Mouse (Mus musculus) spleen, postnatal 36 days (tissue): Measurements from ENCODE around the gene Nmur1.

Experiments
- DNase-seq, 2 experiments: peaks; one replicate each; pipeline ENCODE4 v3.0.0; 2022; ENCODE audit warnings: low spot score in 2 of 2, mixed read lengths in 1 of 2

Gene Nmur1

GRCm38 (mm10) chr1:86409476-86409875 lies 16.6 kb downstream of the Nmur1 start:
- no peak for DNase-seq

GRCm38 (mm10) chr1:86408515-86408914 lies 17.5 kb downstream of the Nmur1 start:
- DNase-seq = no peak

DNA sequence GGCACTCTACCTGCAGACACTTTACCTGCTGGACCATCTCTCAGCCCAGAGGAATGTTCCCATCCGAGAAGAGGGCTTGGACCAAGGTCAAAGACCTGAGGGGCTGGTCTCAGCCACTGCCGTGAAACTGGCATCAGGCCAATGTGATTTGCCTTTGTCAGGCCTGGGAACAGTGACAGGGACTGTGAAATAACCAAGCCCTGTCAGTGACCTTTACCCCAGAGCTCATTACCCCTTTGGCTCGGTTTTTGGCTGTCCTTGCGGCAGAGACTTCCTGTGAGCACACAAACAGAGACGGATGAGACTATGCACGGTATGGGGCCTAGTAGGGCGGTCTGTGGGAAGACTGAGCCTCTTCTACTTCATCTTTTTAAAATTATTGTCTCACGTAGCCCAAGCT lies 19.1 kb downstream of the Nmur1 start:
- DNase-seq = peak; percentile 46 to 56

DNA sequence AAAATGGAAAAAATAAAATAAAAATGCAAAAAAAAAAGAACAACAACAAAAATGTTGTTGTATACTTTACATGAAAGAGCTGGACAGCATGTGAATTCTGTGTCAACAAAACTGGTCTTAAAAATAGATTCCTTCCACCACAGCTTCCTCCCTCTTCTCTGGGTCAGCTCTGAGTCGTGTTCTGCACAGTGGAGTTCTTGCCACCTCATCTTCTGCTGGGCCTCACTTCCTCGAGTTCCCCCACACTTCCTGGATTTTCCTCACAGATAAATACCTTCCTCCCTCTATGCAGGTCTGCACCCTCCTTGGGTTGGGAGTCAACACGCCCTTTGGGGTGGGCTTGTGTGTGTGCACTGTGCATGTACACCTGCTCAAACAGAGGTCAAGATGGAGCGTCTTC lies 19.7 kb downstream of the Nmur1 start:
- no peak for DNase-seq

GRCm38 (mm10) chr1:86404834-86405233 lies 21.2 kb downstream of the Nmur1 start:
- no peak for DNase-seq

- DNase-seq = no peak
Observed at GRCm38 (mm10) chr1:86400096-86400754, 25.8 kb downstream of the Nmur1 start.

- DNase-seq = no peak
Observed at GRCm38 (mm10) chr1:86399322-86399721, 26.7 kb downstream of the Nmur1 start.

GRCm38 (mm10) chr1:86398222-86398621 lies 27.8 kb downstream of the Nmur1 start:
- DNase-seq = peak; percentile 21 to 48

DNA sequence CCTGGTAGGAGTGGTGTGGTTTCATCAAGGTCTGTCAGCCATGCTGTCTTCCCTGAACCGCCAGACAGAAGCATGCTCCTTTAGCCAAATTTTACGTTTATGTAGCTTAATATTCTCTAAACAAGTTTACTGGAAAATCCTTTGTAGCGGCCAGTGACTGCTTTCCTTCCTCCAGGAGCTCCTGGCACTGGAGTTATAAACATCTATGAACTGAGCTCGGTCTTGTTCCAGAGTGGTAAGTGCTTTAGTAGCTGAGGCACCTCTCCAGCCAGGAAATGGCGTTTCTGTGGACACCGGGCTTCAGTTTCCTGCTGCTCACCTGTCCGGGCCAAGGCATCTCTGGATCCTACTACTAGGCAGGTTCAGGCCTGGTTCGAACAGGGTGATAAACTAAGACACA lies 28.4 kb downstream of the Nmur1 start:
- DNase-seq = no peak

DNA sequence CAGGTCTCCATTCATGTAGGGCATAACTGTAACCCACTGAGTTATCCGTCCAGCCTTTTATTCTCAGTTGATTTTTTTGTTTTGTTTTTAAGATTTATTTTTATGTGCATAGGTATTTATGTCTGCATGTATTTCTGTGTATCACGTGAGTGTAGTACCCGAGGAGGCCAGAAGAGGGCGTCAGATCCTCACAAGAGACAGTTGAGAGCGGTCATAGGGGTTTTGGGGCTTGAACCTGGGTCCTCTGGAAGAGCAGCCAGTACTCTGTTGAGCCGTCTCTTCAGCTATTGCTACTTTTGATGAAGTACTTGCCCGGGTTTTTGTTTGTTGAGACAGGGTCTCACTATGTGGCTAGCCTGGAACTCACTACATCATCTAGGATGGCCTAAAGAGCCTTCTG lies 30.1 kb downstream of the Nmur1 start:
- DNase-seq = no peak

DNA sequence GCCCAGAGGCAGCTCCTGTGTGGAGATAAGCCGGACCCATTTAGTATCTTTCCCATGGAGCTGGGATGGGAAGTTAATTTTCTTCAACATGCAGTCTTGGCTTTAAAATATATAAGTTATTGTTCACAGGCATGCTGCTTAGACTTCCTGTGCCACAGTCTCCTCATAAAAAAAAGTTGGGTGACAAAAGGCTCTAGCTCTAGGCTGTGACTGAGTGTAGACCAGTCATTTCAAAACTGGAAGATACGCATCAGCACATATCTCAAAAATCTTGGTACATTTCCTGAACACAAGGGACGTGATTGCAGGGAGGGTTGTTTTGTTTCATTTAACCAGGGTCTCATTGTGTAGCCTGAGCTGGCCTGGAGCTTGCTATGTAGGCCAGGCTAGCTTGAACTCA lies 31.8 kb downstream of the Nmur1 start:
- DNase-seq = no peak

- no peak for DNase-seq
Observed at GRCm38 (mm10) chr1:86393219-86393618, 32.8 kb downstream of the Nmur1 start.

DNA sequence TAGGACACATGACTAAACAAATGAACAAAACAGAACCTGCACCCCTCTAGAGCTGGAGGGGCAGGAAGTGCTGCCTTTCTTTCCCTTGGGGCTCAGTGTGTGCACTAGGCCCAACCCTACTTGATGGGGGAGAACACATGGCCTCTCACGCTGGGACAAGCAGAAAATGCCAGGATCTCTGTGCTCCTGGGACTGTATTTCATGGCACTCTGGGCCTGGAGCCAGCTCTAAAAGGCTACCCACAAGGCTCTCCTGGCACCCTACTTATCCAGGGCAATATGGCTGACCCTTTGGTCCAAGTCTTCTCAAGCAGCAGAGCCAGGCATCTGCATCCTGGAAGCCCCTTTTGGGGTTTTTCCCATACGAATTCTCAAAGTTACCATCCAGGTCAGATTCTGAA lies 34.6 kb downstream of the Nmur1 start:
- peak; percentile 21 to 29 for DNase-seq

- peak; percentile 49 to 56 for DNase-seq
Observed at GRCm38 (mm10) chr1:86389230-86389629, 36.8 kb downstream of the Nmur1 start.

DNA sequence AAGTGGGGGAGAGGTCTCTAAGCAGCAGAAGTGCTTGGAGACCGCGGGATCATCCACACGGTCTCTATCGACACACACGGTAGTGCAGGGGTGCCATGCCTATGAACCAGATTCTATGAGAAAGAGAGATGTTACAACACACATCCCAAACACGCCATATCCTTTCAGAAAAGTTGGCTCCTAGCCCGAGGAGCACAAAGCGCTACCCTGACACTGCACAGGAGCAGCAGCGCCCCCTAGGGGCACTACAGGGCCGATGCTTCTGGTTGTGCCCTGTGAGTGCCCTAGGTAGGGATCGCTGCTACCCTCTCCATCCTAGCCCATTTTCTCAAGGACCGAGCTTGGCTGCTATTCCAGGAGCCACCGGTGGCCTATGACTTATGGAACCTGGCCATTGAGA lies 45.0 kb downstream of the Nmur1 start:
- peak; percentile 18 to 46 for DNase-seq

DNA sequence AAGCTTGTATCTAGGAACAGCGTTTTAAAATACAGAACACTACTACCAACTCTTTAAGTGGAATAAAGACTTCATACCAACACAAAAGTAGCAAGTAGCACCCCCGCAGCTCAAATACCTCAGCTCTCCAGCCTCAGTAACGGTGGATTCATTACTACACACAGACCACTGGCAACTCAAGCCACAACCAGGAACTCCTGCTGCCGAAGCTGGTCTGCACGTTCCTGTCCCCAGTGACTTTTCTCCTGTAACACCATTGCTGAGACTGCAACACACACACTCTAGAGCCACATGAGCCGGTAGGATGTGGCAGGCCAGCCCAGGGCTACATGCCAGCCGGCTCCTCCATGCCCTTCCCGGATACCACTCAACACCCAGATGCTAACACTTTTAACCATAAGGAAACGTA lies 46.9 kb downstream of the Nmur1 start:
- DNase-seq = no peak

GRCm38 (mm10) chr1:86378662-86379061 lies 47.4 kb downstream of the Nmur1 start:
- no peak for DNase-seq

DNA sequence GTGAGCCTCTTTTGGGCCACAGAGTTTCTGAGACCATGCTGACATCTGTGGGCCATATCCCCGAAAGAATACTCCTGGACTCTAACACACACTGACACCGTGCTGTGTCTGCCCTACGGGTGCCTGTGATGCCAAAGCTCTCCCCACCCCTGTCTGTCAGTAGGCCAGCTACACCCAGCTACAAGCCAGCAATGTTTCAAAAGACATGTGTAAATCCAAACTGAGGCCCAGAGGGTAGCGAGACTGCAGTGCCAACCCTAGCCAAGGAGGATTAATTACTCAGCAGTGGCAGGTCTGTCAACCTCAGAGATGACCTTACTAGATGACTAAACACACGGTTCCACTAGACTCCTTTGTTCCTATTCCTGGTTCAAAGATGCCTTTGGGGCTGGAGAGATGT lies 49.7 kb downstream of the Nmur1 start:
- no peak for DNase-seq

GRCm38 (mm10) chr1:86371997-86372396 lies 54.0 kb downstream of the Nmur1 start:
- peak; percentile 42 for DNase-seq

DNA sequence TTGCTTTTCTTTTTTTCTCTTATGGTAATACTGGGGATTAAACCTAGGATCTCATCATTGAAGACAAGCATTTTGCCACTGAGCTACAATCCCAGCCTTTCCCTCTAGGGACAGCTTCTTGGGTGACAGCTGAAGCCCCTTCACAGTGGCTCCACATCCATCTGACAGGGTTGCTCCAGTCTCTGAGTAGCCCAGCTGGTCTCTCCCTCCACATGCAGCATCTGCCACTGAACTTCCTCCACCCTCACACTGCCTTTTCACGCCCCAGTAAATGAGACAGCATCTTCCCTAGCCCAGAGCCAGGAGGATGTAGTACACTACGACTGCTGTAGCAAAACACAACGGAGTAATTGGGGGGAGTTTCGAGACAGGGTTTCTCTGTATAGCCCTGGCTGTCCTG lies 57.9 kb downstream of the Nmur1 start:
- DNase-seq = no peak

DNA sequence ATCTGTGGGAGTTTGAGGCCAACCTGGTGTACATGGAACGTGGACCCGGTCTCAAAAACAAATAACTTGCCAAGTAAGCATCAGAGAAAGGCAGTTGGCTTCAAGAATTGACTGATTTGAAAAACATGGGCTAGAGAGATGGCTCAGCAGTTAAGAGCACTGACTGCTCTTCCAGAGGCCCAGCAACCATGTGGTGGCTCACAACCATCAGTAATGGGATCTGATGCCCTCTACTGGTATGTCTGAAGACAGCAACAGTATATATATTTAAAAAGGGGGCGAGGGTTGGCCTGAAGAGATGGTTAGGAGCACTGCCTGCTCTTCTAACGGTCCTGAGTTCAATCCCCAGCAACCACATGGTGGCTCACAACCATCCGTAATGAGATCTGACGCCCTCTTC lies 62.4 kb downstream of the Nmur1 start:
- DNase-seq = peak; percentile 5 to 19

DNA sequence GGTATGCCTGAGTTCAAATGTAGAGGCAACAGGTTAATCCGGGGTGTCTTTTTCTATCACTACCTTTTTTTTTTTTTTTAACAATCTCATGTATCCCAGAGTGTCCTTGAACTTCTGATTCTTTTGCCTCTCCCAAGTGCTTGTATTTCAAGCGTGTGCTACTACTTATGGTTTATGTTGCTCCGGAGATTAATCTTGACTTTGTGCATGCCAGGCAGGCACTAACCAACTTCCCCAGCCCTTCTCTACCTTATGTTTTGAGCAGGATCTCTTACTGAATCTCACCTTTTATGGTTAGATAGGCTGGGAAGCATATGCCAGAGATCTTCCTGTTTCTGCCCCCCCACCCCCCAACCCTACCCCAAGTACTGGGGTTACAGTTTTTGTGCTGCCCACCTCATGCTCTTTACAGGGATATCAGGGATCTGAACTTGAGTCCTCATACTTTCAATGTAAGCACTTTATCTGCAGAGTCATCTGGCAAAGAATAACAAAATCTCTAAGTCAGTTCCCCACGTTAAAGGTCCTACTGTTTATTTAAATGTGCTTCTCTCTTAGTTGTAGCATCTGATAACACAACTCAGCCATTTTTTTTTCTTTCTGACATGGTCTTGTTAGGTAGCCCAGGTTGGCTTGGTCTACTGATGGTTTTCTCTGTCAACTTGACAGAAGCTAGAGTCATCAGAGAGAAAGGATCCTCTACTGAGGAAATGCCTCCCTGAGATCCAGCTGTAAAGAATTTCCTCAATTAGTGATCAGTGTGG lies 64.0 kb downstream of the Nmur1 start:
- no peak for DNase-seq

DNA sequence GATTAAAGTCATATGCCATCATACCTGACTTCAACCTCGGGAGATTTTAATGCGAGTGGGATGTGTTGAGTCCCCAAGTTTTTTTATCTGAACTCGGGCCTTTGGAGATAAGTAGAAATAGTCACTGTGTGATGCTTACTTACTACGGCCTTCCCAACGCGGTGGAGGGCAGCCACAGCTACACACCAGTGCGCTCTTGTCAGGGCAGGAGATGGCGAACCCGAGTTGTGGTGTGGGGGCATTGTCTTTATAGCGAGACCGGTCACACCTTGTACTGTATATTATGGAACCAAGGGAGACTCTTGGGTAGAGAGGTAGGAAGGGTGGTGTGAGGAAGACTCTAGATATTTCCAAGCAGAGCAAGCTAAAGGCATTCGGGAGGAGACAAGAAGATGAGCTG lies 65.6 kb downstream of the Nmur1 start:
- peak in 1 of 2 experiments; percentile 12 for DNase-seq
